Mouse (Mus musculus) C2C12 (cell line): ENCODE measurements around the gene Gm28043.

Experiments used
- CEBPB ChIP-seq: IDR thresholded peaks from one replicate; pipeline ENCODE4 v1.6.1; 2011; ENCODE audit warnings: low read depth, mild to moderate bottlenecking, control low read depth, moderate library complexity
- CTCF ChIP-seq: IDR thresholded peaks from one replicate; pipeline ENCODE4 v1.5.1; 2011; ENCODE audit not compliant: control insufficient read depth, insufficient read depth, insufficient read length
- FOSL1 ChIP-seq: IDR thresholded peaks from one replicate; pipeline ENCODE4 v1.8.0; 2011; ENCODE audit warnings: mild to moderate bottlenecking, low read length; ENCODE audit not compliant: poor library complexity, insufficient read depth, severe bottlenecking
- USF1 ChIP-seq: IDR thresholded peaks from one replicate; pipeline ENCODE4 v1.6.1; 2011; ENCODE audit warnings: low read depth, mild to moderate bottlenecking, control low read depth, moderate library complexity

DNA sequence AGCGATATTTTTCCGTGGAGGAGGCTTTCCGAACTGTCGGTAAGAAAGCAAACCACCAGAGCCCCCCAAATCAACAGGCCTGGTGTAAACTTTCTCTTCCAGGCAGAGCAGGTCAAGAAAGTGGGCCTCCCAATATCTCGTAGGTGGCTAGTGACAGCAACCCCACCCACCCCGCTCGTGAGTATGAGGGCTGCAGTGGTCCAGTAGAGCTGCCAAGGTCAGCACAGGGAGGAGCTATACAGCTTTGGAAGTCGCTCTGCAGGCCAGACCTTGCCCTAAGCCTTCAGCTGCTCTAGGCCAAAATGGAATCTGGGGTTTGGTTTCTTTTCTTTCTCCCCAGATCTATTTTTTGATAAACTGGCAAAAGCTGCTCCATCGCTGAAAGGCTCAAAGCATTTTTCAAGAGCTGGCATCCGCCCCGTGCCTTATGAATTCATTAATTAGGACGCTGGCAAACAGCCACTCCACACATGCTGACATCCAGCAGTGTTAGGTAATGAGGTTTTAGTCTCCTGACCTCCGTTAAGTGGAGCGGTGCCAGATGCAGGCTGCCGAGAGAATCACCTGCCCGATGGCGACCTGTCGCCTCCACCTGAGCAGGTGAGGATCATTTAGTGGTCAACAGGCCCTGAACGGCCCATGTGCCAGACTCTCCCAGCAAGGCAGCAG, 96.5 kb downstream of the Gm28043 start:
- no peak for TF ChIP-seq CTCF
- no peak for TF ChIP-seq FOSL1
- TF ChIP-seq CEBPB, result no peak
- no peak for TF ChIP-seq USF1
